Mouse (Mus musculus) adrenal gland, adult 18-20 months (tissue): ENCODE results near the gene Capn11. TPM values are rescaled to one million over a fixed set of nuclear protein-coding genes. Genes with fewer than 3 reads are reported as not detected.

Experiments used
- DNase-seq, 2 experiments: peaks; one replicate each; pipeline ENCODE4 v3.0.0; 2021 to 2022; ENCODE audit warnings: low spot score in 2 of 2
- total RNA-seq, 2 experiments: library from RNA; stranded (reverse); gene quantifications; 1 replicate in 1 of 2; 2 replicates in 1 of 2; pipeline ENCODE4 v1.2.3; 2021

Capn11 gene
- total RNA-seq, 2 experiments from 2014 or later: 0.19 to 0.40 TPM

- DNase-seq: no peak
Observed at GRCm38 (mm10) chr17:45684667-45685131, 25.6 kb upstream of the Capn11 start.

GRCm38 (mm10) chr17:45682843-45683242 is 23.7 kb upstream of the Capn11 start:
- no peak for DNase-seq

DNA sequence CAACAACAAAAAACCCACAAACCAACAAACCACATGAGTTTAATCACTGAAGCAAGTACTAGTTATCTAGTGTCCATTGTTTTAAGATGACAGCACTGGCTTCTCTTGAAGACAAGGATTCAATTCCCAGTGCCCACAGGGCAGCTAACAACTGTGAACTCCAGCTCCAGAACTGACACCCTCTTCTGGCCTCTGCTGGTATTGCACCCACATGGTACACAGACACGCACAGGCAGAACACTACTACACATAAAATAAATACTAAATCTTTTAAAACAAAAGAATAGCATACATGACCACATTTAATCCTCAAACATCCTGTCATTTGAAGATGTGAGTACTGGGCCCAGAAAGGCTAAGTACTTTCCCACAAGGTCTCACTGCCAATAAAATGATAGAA is 22.5 kb upstream of the Capn11 start:
- no peak for DNase-seq

DNA sequence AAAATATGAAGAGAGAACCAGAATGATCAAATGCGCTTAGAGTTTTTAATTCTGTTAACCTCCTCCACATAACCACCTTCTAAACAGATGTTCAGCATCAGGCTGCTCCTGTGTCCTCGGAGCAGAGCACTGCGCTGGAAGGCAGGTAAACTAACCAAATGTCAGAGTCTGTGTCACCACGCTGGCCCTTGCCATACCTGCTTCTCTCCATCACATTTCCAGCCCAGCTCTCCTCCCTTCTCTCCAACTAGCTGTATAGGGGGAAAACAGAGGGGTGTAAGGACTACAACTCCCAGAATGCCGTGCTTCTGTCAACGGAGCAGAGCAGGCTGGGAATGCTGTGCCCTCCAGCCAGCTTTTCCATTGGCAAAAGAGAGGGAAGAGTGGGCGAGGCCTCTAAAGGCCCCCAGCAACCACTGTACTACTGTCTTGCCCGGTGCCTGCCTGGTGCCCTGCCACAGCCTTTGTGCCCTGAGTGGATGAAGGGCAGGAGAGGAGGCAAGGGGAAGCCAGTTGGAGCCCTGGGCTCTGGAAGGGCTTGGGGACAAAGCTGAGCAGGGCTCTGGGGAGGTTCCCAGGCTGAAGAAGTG is 21.4 kb upstream of the Capn11 start:
- no peak for DNase-seq

DNA sequence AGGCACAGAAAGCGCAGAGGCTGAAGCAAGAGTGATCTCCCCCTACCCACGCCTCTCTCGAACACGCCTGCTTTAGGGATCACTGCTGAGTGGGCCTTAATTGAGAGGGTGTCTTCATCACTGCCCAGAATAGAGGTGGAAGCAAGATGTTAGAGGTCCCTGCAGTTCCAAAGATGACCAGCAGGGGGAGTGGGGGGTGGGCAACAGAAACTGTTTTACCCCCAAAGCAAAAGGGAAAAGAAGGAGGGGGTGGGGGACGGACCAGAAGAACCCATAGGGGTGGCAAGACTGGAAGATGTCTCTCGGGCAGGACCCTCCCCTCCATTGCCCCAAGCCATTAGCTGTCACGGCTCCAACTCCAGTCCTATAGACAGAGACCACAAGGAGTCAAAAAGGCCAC is 19.0 kb upstream of the Capn11 start:
- peak; percentile 73 to 80 for DNase-seq

DNA sequence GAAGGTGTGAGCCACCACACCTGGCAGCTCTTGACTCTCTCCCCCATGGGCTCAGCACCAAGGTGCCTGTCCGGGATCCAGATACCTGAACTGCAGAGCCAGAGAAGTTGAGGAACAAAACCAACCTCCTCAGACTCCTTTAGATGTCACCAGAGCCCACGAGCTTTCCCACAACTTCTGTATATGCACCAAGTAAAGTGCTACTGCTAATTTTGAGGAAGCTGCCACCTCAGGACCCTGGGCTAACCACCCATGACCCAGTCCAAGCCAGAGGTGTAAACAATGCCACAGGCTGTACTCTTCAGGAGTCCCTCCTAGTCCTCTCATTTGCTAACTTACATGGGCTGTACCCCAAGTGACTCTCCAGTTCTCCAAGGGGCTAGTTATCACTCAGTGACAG is 13.5 kb upstream of the Capn11 start:
- DNase-seq: no peak

GRCm38 (mm10) chr17:45671821-45672220 is 12.7 kb upstream of the Capn11 start:
- DNase-seq: no peak

- no peak for DNase-seq
Observed at GRCm38 (mm10) chr17:45667986-45668385, 8.9 kb upstream of the Capn11 start.

GRCm38 (mm10) chr17:45667481-45667880 is 8.4 kb upstream of the Capn11 start:
- no peak for DNase-seq

- DNase-seq: no peak
Observed at GRCm38 (mm10) chr17:45666091-45666490, 7.0 kb upstream of the Capn11 start.

GRCm38 (mm10) chr17:45664608-45665007 is 5.5 kb upstream of the Capn11 start:
- DNase-seq: no peak

- peak; percentile 77 to 79 for DNase-seq
Observed at GRCm38 (mm10) chr17:45663106-45663919, 4.2 kb upstream of the Capn11 start.

DNA sequence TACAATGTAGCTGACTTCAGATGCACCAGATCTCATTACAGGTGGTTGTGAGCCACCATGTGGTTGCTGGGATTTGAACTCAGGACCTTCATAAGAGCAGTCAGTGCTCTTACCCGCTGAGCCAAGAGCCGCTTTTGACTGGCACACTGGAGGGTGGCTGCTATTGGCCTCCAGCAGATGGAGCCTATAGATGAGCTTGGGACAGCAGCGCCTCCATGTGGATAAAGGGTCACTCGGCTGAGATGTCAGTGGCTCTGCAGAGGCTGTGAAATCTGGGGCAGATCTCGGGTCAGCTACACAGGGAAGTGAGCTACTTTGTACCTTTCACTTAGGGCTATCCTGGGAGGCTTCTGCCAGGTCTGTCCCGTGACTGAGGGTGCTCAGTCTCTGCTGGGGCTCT is 3.3 kb downstream of the Capn11 start:
- no peak for DNase-seq

DNA sequence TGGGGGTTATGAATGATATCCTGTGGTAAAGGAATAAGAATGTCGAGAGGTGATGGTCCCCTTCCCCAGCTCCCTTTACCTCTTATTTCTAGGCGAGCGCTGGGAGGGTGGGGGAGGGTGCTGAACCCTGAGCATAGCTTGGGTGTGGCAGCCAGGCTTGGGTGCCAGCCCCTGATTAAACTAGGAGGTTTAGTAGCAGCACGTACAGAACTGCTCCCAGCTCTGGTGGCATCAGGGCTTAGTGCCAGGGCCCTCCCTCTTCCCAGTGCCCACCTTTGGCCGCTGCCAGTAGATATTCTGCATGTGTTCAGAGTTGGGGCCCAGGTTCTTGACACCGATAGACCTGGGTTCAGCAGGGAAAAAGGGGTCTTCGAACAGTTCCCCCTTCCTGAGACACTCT is 5.9 kb downstream of the Capn11 start:
- no peak for DNase-seq

DNA sequence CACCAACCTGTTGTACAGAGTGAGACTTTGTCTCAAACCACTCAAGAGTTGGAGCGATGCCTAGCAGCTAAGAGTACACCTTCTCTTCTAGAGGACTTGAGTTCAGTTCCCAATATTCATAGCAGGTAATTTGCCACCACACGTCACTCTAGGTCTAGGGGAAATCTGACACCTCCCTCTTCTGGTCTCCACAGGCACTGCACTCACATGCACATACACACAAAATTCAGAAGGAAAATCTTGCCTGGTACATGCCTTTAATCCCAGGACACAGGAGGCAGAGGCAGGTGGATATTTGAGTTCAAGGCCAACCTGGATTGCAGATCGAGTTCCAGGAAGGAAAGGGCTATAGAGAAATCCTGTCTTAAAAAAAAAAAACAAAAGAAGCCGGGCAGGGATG is 14.9 kb downstream of the Capn11 start:
- DNase-seq: no peak

GRCm38 (mm10) chr17:45642701-45643100 is 16.4 kb downstream of the Capn11 start:
- DNase-seq: peak; percentile 71 to 81

GRCm38 (mm10) chr17:45641981-45642380 is 17.1 kb downstream of the Capn11 start:
- no peak for DNase-seq

- DNase-seq: no peak
Observed at GRCm38 (mm10) chr17:45638596-45639295, 20.4 kb downstream of the Capn11 start.

DNA sequence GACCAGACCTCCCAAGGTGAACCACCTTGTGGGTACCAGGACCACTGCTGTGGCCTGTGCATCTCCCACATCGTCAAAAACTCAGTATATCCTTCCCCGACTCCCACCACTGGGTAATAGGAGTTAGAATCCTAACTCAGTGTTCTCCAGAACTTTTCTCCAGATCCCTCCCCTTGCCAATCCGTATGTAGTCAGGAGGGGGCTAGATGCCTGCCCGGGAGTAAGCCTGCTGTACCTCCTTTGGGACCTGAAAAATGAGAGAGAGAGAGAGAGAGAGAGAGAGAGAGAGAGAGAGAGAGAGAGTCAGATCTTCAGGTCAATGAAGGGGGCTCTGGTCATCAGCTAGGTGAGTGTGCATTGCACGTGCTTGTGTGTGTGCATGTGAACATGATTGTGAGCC is 25.1 kb downstream of the Capn11 start:
- no peak for DNase-seq

DNA sequence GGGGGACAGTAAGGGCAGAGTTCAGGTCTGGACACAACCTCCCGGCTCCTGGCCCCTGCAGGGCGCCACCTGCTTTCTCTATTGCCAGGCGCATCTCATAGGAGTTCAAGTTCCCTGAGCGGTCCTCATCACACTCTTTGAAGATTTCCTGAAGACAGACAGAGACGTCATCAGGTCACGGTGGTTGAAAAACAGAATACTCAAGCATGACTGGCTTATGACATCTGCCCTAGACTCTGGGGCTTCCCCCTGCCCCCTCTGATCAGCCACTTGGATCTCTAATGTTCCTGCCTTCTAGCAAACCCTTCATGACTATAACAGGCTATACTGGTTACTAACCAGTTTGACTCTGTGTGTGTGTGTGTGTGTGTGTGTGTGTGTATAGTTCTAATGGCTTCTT is 27.2 kb downstream of the Capn11 start:
- no peak for DNase-seq

DNA sequence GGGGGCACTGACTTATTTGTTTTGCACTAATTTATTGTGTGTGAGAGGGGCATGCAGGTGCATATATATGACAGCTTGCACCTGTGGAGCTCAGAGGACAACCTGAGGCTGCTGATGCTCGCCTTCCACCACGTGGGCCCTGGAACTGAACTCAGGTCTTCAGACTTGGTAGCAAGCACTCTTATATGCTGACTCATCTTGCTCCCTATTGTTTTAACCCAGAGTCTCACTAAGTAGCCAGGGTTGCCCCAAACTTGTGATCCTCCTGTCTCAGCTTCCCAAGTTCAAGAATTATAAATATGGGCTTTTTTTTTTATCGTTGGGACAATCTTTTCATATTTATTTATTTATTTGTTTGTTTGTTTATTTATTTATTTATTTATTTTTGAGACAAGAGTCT is 28.1 kb downstream of the Capn11 start:
- DNase-seq: no peak
